Mouse (Mus musculus): ENCODE data around the gene Ms4a15.
A peak's percentile ranks its signal among the peaks of the same experiment; 100 is the strongest.

Gene Ms4a15

DNA sequence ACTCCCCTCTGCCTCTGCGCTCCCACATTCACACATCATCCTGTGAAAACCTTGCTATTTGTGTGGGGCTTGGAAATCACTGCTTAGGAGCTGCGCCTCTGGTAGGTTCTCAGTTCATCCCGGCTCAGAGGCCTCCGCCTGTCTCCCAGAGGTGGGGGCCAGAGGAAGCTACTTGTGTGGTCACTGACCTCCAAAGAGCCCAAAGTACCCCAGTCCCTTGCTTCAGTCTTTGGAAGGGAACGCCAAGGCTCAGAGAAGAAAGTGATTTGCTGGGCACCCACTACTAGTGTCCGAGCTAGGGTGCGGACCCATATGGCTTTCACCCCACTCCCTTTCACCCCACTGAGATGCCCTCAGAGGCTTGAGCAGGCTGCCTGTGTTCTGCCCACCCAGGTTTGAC, at the start of gene Ms4a15:
Gene Ms4a15 (minus strand): TSS at position 101 of the 400 bp plus-strand sequence.
- no peak for DNase-seq (ENCODE audit: low read depth, low spot score)
- Histone ChIP-seq H3K36me3 (ENCODE audit: control insufficient read depth, insufficient read depth, low read length, poor library complexity, severe bottlenecking) (no peaks in the 10 kb centered on the region), H3K27me3 (ENCODE audit: control insufficient read depth, insufficient read depth, low read length, poor library complexity, severe bottlenecking) (no peaks in the 10 kb centered on the region; the same call in 1 of the 2 replicates)

DNA sequence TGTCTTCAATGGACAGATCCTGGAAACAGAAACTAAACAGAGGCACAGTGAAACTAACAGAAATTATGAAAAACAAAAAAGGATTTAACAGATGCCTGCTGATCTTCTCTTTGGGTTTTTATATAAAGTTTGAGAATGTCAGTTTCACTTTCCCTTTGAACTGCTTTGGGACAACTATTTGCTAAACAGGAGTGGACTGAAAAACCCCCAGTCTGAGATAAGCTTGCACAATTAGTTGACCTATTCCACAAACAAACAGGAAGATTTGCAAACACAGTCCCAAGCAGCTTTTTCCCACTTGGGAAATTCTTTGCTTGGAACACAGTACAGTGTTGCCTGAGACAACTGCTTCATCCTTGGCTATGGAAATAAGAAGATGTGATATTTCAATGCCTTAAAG, 44.5 kb upstream of the Ms4a15 start:
- no peak for DNase-seq (ENCODE audit: low read depth, low spot score)
- H3K27me3 ChIP-seq (ENCODE audit: control insufficient read depth, insufficient read depth, low read length, poor library complexity, severe bottlenecking) = no peaks in the 10 kb centered on the region
- no peaks in the 10 kb centered on the region for H3K36me3 ChIP-seq (ENCODE audit: control insufficient read depth, insufficient read depth, low read length, poor library complexity, severe bottlenecking)

DNA sequence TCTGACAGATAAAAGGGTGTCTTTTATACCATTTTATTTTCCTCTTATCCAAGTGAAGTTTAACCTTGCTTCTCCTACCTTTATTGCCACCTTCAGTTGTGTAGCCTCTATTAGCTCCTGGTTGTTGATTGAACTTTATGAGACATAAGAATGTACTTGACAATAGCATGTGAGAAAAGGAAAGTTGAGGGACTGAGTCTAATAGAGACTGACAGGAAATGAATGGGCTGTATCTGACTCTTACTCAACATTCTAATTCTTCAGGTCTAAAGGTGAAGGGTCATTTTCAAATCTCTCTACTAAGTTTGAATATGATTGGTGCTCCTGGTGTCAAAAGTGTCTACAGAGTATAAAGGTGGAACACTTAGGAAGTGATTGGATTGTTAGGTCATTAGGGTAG, 29.3 kb upstream of the Ms4a15 start:
- Histone ChIP-seq H3K27me3 (ENCODE audit: control insufficient read depth, insufficient read depth, low read length, poor library complexity, severe bottlenecking) (no peaks in the 10 kb centered on the region), H3K36me3 (ENCODE audit: control insufficient read depth, insufficient read depth, low read length, poor library complexity, severe bottlenecking) (no peaks in the 10 kb centered on the region)
- no peak for DNase-seq (ENCODE audit: low read depth, low spot score)

DNA sequence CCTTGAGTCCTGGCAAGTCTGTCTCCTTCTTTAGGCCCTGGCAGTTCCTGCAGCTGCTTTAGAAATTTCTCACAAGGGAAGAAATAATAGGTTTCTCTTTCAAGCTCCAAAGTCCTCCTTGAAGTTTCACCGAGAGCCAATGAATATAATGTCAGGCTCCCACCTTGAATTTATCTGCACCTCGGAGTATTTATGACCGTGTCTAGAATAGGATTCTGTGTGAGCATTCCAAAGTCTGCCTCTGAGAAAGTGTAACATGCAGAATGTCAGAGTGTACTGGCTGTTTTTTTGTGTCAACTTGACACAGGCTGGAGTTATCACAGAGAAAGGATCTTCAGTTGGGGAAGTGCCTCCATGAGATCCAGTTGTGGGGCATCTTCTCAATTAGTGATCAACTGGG, 24.8 kb upstream of the Ms4a15 start, which contains the start of gene Ms4a18:
Gene Ms4a18 (minus strand): TSS at position 141 of the 400 bp plus-strand sequence.
- DNase-seq (ENCODE audit: low read depth, low spot score) = no peak
- no peaks in the 10 kb centered on the region for H3K27me3 ChIP-seq (ENCODE audit: control insufficient read depth, insufficient read depth, low read length, poor library complexity, severe bottlenecking)

DNA sequence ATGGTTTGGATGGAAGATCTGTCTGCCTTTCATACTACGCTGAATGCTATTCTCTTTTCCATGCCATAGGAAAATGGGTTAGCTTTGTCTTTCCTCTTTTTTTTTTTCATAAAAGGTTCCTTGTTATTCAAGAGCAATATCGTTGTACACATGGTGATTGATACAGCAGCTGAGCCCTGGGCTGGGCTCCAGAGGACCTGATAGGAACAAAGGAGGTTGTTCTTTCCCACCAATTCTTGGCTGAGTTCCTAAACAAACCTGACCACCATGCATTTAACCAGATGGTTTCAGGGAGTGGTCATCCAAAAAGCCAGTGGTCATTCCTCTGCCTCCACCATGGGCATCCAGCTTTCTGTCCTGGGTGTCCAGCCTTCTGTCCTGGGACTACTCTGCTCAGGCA, 24.2 kb upstream of the Ms4a15 start:
- no peak for DNase-seq (ENCODE audit: low read depth, low spot score)
- Histone ChIP-seq H3K27me3 (ENCODE audit: control insufficient read depth, insufficient read depth, low read length, poor library complexity, severe bottlenecking) (no peaks in the 10 kb centered on the region), H3K36me3 (ENCODE audit: control insufficient read depth, insufficient read depth, low read length, poor library complexity, severe bottlenecking) (no peaks in the 10 kb centered on the region)

More for the DNA sequence above, 24.8 kb upstream of the Ms4a15 start, which contains the start of gene Ms4a18:
- H3K36me3 ChIP-seq (ENCODE audit: control insufficient read depth, insufficient read depth, low read length, poor library complexity, severe bottlenecking) = no peaks in the 10 kb centered on the region

DNA sequence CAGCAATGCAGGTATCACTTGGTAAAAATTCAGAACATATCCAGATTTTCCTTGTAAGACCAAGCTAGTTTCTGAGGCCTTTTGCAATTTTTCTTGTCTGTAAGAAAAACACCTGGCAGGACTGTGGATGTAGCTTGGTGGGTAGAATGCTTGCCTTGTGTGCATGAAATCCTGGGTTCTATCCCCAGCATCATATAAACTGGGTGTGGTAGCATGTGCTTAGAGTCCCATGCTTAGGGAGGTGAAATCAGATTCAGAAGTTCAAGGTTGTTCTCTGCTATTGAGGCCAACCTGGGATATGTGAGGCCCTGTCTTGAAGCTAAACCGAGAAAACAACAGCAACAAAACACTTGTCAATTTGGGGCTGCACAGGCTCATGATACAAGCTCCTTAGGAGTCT, 22.9 kb upstream of the Ms4a15 start:
- no peaks in the 10 kb centered on the region for H3K27me3 ChIP-seq (ENCODE audit: control insufficient read depth, insufficient read depth, low read length, poor library complexity, severe bottlenecking)
- DNase-seq (ENCODE audit: low read depth, low spot score) = no peak
- H3K36me3 ChIP-seq (ENCODE audit: control insufficient read depth, insufficient read depth, low read length, poor library complexity, severe bottlenecking) = no peaks in the 10 kb centered on the region

DNA sequence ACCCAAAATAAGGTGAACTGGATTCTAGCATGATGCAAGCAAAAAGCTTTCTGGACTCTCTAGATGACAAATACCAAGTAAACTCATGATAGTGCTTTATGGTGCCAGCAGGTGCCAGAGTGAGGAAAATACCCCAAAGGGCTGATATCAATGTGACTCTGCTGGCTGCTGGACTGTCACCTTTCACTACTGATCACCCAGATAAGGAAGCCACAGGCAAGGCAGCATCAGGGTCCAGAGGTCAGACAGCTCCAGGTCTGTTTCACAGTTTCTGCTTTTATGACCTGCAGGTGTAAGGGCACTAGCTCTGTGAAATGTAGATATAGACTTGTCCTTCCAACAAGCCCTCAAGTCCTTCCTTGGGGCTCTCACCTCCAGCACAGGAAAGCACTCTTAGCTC, 22.4 kb upstream of the Ms4a15 start:
- DNase-seq (ENCODE audit: low read depth, low spot score) = no peak
- H3K27me3 ChIP-seq (ENCODE audit: control insufficient read depth, insufficient read depth, low read length, poor library complexity, severe bottlenecking) = no peaks in the 10 kb centered on the region
- H3K36me3 ChIP-seq (ENCODE audit: control insufficient read depth, insufficient read depth, low read length, poor library complexity, severe bottlenecking) = no peaks in the 10 kb centered on the region

DNA sequence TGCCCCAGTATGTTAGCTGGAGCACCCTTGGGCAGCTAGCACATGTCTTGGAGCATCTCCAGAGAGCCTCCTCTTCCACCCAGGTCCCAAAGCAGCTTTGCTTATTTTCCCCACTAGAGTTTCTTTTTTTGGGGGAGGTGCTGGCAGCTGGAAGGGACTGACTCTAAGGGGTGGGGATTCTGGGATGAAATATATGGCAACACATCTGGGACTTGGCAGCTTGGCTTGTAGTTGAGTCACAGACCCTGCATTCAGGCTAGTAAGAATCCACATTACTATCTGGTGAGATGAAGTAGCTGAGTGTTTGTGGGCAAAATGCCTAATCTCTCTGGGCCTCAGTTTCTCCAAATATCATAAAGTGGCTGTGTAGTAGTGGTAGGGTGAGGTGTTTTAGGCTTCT, 1.1 kb downstream of the Ms4a15 start:
- Histone ChIP-seq H3K36me3 (ENCODE audit: control insufficient read depth, insufficient read depth, low read length, poor library complexity, severe bottlenecking) (no peaks in the 10 kb centered on the region), H3K27me3 (ENCODE audit: control insufficient read depth, insufficient read depth, low read length, poor library complexity, severe bottlenecking) (no peaks in the 10 kb centered on the region; the same call in 1 of the 2 replicates)
- DNase-seq (ENCODE audit: low read depth, low spot score) = no peak

DNA sequence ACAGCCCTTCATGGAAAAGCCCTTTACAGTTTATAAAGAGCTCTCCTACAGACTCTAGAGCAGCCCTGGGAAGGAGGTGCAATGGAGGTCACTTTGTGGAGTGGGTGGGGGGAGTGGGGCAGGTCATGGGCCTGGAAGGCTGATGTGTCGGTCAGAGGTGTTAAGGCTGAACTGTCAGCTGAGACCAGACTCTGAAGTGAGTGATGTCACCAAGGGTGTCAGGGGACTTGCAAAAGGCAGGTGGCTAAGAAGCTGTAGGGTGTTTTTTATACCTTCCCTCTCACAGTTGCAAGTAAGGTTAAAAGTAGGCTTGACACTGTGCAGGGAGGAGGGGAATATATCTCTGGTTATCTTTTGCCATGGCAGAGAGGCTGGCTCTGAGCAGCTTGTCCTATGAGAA, 2.3 kb downstream of the Ms4a15 start:
- Histone ChIP-seq H3K27me3 (ENCODE audit: control insufficient read depth, insufficient read depth, low read length, poor library complexity, severe bottlenecking) (no peaks in the 10 kb centered on the region; the same call in 1 of the 2 replicates), H3K36me3 (ENCODE audit: control insufficient read depth, insufficient read depth, low read length, poor library complexity, severe bottlenecking) (no peaks in the 10 kb centered on the region)
- no peak for DNase-seq (ENCODE audit: low read depth, low spot score)

DNA sequence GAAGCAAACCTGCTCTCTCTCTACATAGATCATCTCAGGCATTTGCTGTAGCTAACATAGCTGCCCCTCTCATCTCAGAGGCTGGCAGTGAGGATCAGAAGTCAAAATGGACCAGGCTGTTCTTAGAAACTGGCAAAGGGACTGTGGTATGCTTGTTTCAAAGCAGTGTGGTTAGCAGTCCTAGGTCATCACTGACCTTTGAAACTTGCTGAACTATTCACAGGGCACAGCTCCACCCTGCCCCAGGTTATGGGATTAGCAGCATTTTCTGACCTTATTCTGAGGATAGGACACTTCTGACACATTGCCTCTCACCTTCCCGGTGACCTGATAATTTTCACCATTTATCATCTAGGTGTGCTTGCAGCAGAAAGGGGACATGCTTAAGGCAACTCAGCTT, 4.5 kb downstream of the Ms4a15 start:
- no peaks in the 10 kb centered on the region; the same call in 1 of the 2 replicates for H3K36me3 ChIP-seq (ENCODE audit: control insufficient read depth, insufficient read depth, low read length, poor library complexity, severe bottlenecking)
- DNase-seq (ENCODE audit: low read depth, low spot score) = no peak
- no peaks in the 10 kb centered on the region; the same call in 1 of the 2 replicates for H3K27me3 ChIP-seq (ENCODE audit: control insufficient read depth, insufficient read depth, low read length, poor library complexity, severe bottlenecking)

DNA sequence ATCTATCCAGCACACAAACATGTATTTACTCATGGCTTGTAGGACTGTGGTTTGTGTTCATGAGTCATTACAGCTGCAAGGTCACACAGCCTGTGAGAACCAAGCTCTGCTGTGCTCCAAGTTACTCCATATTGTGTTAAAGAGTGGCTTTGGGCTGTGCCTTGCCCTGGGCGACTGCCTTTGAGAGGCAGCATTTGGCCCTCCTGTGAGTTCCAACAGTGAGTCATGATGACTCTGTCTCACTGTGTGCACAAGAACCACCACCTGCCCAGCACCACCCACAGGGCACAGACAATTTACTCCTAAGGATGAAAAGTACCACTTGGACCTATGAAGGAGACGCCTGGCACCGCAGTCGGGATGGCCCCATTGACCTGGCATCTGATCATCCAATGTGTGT, 7.2 kb downstream of the Ms4a15 start:
- no peak for DNase-seq (ENCODE audit: low read depth, low spot score)
- no peaks in the 10 kb centered on the region; the same call in 1 of the 2 replicates for H3K36me3 ChIP-seq (ENCODE audit: control insufficient read depth, insufficient read depth, low read length, poor library complexity, severe bottlenecking)
- no peaks in the 10 kb centered on the region for H3K27me3 ChIP-seq (ENCODE audit: control insufficient read depth, insufficient read depth, low read length, poor library complexity, severe bottlenecking)

DNA sequence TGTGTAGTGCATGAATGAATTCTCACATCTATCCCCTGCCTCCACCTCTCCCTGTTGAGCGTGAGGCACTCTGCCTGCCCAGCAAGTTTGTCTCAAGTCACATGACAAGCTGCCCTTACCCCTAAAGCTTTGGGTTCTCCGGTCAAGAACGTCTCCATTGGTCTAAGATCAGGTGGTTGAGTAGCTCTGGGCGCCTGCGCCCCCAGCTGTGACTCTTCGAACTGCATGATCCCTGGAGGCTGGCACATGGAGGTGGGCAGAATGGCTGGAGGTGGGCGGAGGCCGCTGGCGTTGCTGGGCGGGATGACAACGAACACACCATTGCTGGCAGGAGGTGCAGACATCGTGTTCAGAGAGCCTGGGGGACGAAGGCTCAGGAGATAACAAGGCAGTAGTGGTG, 8.5 kb downstream of the Ms4a15 start:
- DNase-seq (ENCODE audit: low read depth, low spot score) = no peak
- Histone ChIP-seq H3K27me3 (ENCODE audit: control insufficient read depth, insufficient read depth, low read length, poor library complexity, severe bottlenecking) (no peaks in the 10 kb centered on the region), H3K36me3 (ENCODE audit: control insufficient read depth, insufficient read depth, low read length, poor library complexity, severe bottlenecking) (no peaks in the 10 kb centered on the region; the same call in 1 of the 2 replicates)

DNA sequence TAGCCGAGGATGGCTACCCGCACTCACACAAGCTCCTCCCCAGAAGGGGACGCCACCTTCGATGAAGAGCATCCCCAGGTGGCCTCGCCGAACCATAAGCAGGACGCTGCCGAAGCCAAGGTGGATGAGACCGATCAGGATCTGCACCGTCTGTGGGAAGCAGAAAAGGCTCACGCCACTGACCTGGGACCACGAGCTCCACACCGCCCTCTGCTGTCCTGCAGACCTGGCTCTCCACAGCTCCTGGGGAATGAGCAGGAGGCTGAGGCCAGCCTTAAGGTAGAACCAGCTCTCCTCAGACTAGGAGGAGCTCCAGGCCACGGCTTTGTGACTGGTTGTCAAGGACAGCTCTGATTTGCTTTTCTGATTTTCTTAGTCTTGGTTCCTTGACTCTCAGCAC, 9.9 kb downstream of the Ms4a15 start:
- H3K27me3 ChIP-seq (ENCODE audit: control insufficient read depth, insufficient read depth, low read length, poor library complexity, severe bottlenecking) = no peaks in the 10 kb centered on the region
- no peaks in the 10 kb centered on the region; the same call in 1 of the 2 replicates for H3K36me3 ChIP-seq (ENCODE audit: control insufficient read depth, insufficient read depth, low read length, poor library complexity, severe bottlenecking)
- peak; percentile 49 for DNase-seq (ENCODE audit: low read depth, low spot score)

DNA sequence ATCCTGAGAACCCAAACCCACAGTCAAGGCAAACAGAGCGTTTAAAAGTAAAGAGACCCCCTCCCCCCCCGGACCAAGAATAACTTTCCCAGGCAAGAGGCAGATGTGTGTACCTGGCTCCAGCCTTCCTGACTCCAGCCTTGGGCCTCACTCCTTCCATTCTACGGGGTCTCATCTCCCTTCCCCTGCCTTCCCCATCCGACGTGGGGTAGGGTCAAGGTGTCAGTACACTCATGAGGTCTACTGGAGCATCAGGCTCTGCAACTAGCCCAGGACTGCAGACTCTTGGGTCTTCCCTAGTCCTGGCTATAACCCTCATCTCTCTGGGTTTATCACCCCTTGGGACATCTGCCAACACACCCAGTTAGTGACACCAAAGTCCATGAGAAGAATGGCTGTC, 12.8 kb downstream of the Ms4a15 start:
- no peak for DNase-seq (ENCODE audit: low read depth, low spot score)
- no peaks in the 10 kb centered on the region for H3K36me3 ChIP-seq (ENCODE audit: control insufficient read depth, insufficient read depth, low read length, poor library complexity, severe bottlenecking)
- no peaks in the 10 kb centered on the region for H3K27me3 ChIP-seq (ENCODE audit: control insufficient read depth, insufficient read depth, low read length, poor library complexity, severe bottlenecking)

DNA sequence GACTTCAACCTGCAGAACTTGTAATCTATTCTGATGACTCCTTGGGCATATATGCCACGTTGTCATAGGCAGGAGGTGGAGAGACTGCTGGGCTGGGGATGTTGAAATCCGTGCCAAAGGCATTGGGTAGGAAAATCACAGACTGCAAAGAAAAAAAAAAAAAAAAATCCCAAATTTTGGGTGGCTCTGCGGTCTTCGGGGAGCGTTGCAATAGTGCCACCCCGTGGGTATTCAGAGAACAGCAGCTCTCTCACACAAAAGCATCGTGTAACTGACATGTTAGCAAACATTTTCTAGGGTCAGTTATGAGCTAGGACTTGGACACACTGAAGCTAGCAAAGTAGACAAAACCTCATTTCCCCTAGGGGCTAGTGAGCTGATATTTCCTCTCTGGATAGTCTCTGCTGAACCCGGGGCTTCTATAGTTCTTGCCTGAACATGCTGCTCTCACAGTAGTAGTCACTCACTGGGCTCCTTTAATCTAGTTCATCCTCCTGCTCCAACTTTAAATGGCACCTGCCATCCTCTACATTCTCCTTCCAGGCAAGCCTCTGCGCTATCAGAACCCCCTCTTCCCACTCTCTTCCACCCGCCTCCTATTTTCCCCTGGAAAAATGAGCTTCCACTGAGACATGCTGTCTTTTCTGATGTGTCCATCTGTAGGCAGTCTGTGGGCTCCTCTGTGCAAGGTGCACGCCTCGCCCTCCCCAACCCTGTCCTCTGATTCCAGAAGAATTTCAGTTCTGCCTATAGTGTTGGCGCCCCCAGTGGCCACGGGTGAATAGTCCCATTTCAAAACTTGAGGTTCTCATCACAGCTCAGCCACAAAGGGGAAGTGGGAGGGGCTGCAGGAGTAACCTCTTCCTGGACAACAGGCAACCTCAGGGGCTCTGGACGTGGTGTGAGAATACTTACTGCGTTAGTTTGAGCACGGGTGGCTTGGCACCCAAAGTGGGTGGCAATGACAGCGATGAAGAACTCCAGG, 13.6 kb downstream of the Ms4a15 start:
- H3K36me3 ChIP-seq (ENCODE audit: control insufficient read depth, insufficient read depth, low read length, poor library complexity, severe bottlenecking) = no peaks in the 10 kb centered on the region
- H3K27me3 ChIP-seq (ENCODE audit: control insufficient read depth, insufficient read depth, low read length, poor library complexity, severe bottlenecking) = no peaks in the 10 kb centered on the region
- DNase-seq (ENCODE audit: low read depth, low spot score) = peak; percentile 92
